Mouse (Mus musculus): ENCODE measurements at regions not wholly inside any gene's neighbourhood (a gene's known extent, or its start where the extent isn't known, plus 50 kb on each side); places are given as distances from the start of the nearest gene placed in this dataset.

- Histone ChIP-seq H3K27ac (ENCODE audit: low read depth, low read length) (peak overlapping the region; percentile 48), H3K4me1 (ENCODE audit: control insufficient read depth, insufficient read depth, low read depth, low read length) (peaks cover 34% of the 10 kb centered on the region)
Measured at GRCm38 (mm10) chr15:85657441-85657989, 75.2 kb upstream of the Wnt7b start.

GRCm38 (mm10) chr15:85658101-85658885 is 76.0 kb upstream of the Wnt7b start:
- H3K9me3 ChIP-seq (ENCODE audit: control insufficient read depth, low read length) = no peaks in the 10 kb centered on the region
- H3K4me3 ChIP-seq (ENCODE audit: low read length) = no peak overlapping the region
- H3K4me2 ChIP-seq (ENCODE audit: low read length) = no peak overlapping the region; the same call in 1 of the 2 replicates
- H3K4me1 ChIP-seq (ENCODE audit: control insufficient read depth, insufficient read depth, low read depth, low read length) = peaks cover 26% of the 10 kb centered on the region
- H3K27me3 ChIP-seq (replicated peaks; ENCODE audit: control insufficient read depth, insufficient read depth, low read length) = peaks cover 17% of the 10 kb centered on the region
- no peaks in the 10 kb centered on the region for H3K36me3 ChIP-seq (ENCODE audit: control insufficient read depth, insufficient read depth, low read length)
- H3K27ac ChIP-seq (ENCODE audit: low read depth, low read length) = no peak overlapping the region; the same call in 1 of the 2 replicates
- ATAC-seq = no peak
- 0 out of 2 replicates have a peak overlapping the region, but pooled peaks have one; percentile 6 for H3K9ac ChIP-seq (ENCODE audit: low read depth, low read length)
- 80% methylated on average over 14 of the region's 14 CpGs for WGBS

More at GRCm38 (mm10) chr15:85657441-85657989, 75.2 kb upstream of the Wnt7b start:
- Histone ChIP-seq H3K27me3 (replicated peaks; ENCODE audit: control insufficient read depth, insufficient read depth, low read length) (peaks cover 17% of the 10 kb centered on the region), H3K4me3 (ENCODE audit: low read length) (no peak overlapping the region), H3K36me3 (ENCODE audit: control insufficient read depth, insufficient read depth, low read length) (no peaks in the 10 kb centered on the region), H3K9ac (ENCODE audit: low read depth, low read length) (peak overlapping the region; percentile 38; the same call in 1 of the 2 replicates), H3K4me2 (ENCODE audit: low read length) (peak overlapping the region; percentile 32), H3K9me3 (ENCODE audit: control insufficient read depth, low read length) (no peaks in the 10 kb centered on the region)
- no peak for ATAC-seq
- 64% methylated on average over 8 of the region's 8 CpGs for WGBS

GRCm38 (mm10) chr15:85660528-85661392 is 74.0 kb upstream of the Ppara start:
- WGBS = 13% methylated on average over 45 of the region's 45 CpGs
- H3K4me3 ChIP-seq (ENCODE audit: low read length) = no peak overlapping the region
- no peak overlapping the region for H3K27ac ChIP-seq (ENCODE audit: low read depth, low read length)
- H3K4me2 ChIP-seq (ENCODE audit: low read length) = peak overlapping the region; percentile 45
- H3K4me1 ChIP-seq (ENCODE audit: control insufficient read depth, insufficient read depth, low read depth, low read length) = peaks cover 11% of the 10 kb centered on the region
- H3K9me3 ChIP-seq (ENCODE audit: control insufficient read depth, low read length) = no peaks in the 10 kb centered on the region
- H3K36me3 ChIP-seq (ENCODE audit: control insufficient read depth, insufficient read depth, low read length) = no peaks in the 10 kb centered on the region
- no peak; the same call in 1 of the 2 replicates for ATAC-seq
- H3K9ac ChIP-seq (ENCODE audit: low read depth, low read length) = peak overlapping the region; percentile 47
- peaks cover 27% of the 10 kb centered on the region for H3K27me3 ChIP-seq (replicated peaks; ENCODE audit: control insufficient read depth, insufficient read depth, low read length)

- Histone ChIP-seq H3K9ac (ENCODE audit: low read depth, low read length) (no peak overlapping the region), H3K27me3 (replicated peaks; ENCODE audit: control insufficient read depth, insufficient read depth, low read length) (peaks cover 27% of the 10 kb centered on the region)
- WGBS = 69% methylated on average over 2 of the region's 2 CpGs
Measured at GRCm38 (mm10) chr15:85661393-85661690, 73.4 kb upstream of the Ppara start.

GRCm38 (mm10) chr15:85661771-85662170 is 73.0 kb upstream of the Ppara start:
- 86% methylated on average over 5 of the region's 5 CpGs for WGBS
- no peak overlapping the region for H3K27ac ChIP-seq (ENCODE audit: low read depth, low read length)
- peaks cover 29% of the 10 kb centered on the region for H3K27me3 ChIP-seq (replicated peaks; ENCODE audit: control insufficient read depth, insufficient read depth, low read length)
- H3K9ac ChIP-seq (ENCODE audit: low read depth, low read length) = no peak overlapping the region
- no peaks in the 10 kb centered on the region for H3K36me3 ChIP-seq (ENCODE audit: control insufficient read depth, insufficient read depth, low read length)
- no peaks in the 10 kb centered on the region for H3K9me3 ChIP-seq (ENCODE audit: control insufficient read depth, low read length)
- no peak overlapping the region for H3K4me2 ChIP-seq (ENCODE audit: low read length)
- peaks cover 6% of the 10 kb centered on the region for H3K4me1 ChIP-seq (ENCODE audit: control insufficient read depth, insufficient read depth, low read depth, low read length)
- ATAC-seq = no peak
- no peak overlapping the region for H3K4me3 ChIP-seq (ENCODE audit: low read length)

More at GRCm38 (mm10) chr15:85661393-85661690, 73.4 kb upstream of the Ppara start:
- no peaks in the 10 kb centered on the region for H3K36me3 ChIP-seq (ENCODE audit: control insufficient read depth, insufficient read depth, low read length)
- no peak overlapping the region for H3K4me3 ChIP-seq (ENCODE audit: low read length)
- H3K4me2 ChIP-seq (ENCODE audit: low read length) = no peak overlapping the region
- H3K27ac ChIP-seq (ENCODE audit: low read depth, low read length) = no peak overlapping the region
- ATAC-seq = no peak
- peaks cover 6% of the 10 kb centered on the region for H3K4me1 ChIP-seq (ENCODE audit: control insufficient read depth, insufficient read depth, low read depth, low read length)
- no peaks in the 10 kb centered on the region for H3K9me3 ChIP-seq (ENCODE audit: control insufficient read depth, low read length)

GRCm38 (mm10) chr15:85662271-85662670 is 72.5 kb upstream of the Ppara start:
- H3K9ac ChIP-seq (ENCODE audit: low read depth, low read length) = no peak overlapping the region
- H3K36me3 ChIP-seq (ENCODE audit: control insufficient read depth, insufficient read depth, low read length) = no peaks in the 10 kb centered on the region
- ATAC-seq = no peak
- H3K9me3 ChIP-seq (ENCODE audit: control insufficient read depth, low read length) = no peaks in the 10 kb centered on the region
- no peak overlapping the region for H3K27ac ChIP-seq (ENCODE audit: low read depth, low read length)
- WGBS = 88% methylated on average over 8 of the region's 8 CpGs
- no peak overlapping the region for H3K4me2 ChIP-seq (ENCODE audit: low read length)
- no peak overlapping the region for H3K4me3 ChIP-seq (ENCODE audit: low read length)
- peaks cover 29% of the 10 kb centered on the region for H3K27me3 ChIP-seq (replicated peaks; ENCODE audit: control insufficient read depth, insufficient read depth, low read length)
- H3K4me1 ChIP-seq (ENCODE audit: control insufficient read depth, insufficient read depth, low read depth, low read length) = peaks cover 6% of the 10 kb centered on the region

- Histone ChIP-seq H3K4me3 (ENCODE audit: low read length) (no peak overlapping the region), H3K4me1 (ENCODE audit: control insufficient read depth, insufficient read depth, low read depth, low read length) (peaks cover 6% of the 10 kb centered on the region), H3K36me3 (ENCODE audit: control insufficient read depth, insufficient read depth, low read length) (no peaks in the 10 kb centered on the region), H3K27ac (ENCODE audit: low read depth, low read length) (no peak overlapping the region), H3K9me3 (ENCODE audit: control insufficient read depth, low read length) (no peaks in the 10 kb centered on the region), H3K4me2 (ENCODE audit: low read length) (no peak overlapping the region), H3K27me3 (replicated peaks; ENCODE audit: control insufficient read depth, insufficient read depth, low read length) (peaks cover 29% of the 10 kb centered on the region), H3K9ac (ENCODE audit: low read depth, low read length) (no peak overlapping the region)
- no peak for ATAC-seq
- 89% methylated on average over 4 of the region's 4 CpGs for WGBS
Measured at GRCm38 (mm10) chr15:85662673-85663072, 72.1 kb upstream of the Ppara start.

- Histone ChIP-seq H3K36me3 (ENCODE audit: control insufficient read depth, insufficient read depth, low read length) (no peaks in the 10 kb centered on the region), H3K9ac (ENCODE audit: low read depth, low read length) (no peak overlapping the region), H3K9me3 (ENCODE audit: control insufficient read depth, low read length) (no peaks in the 10 kb centered on the region), H3K4me1 (ENCODE audit: control insufficient read depth, insufficient read depth, low read depth, low read length) (peaks cover 10% of the 10 kb centered on the region), H3K27ac (ENCODE audit: low read depth, low read length) (peak overlapping the region; percentile 48; the same call in 1 of the 2 replicates), H3K27me3 (replicated peaks; ENCODE audit: control insufficient read depth, insufficient read depth, low read length) (peaks cover 26% of the 10 kb centered on the region), H3K4me2 (ENCODE audit: low read length) (no peak overlapping the region), H3K4me3 (ENCODE audit: low read length) (no peak overlapping the region)
- no peak for ATAC-seq
- 84% methylated on average over 17 of the region's 17 CpGs for WGBS
Measured at GRCm38 (mm10) chr15:85663757-85664431, 70.9 kb upstream of the Ppara start.

Measured in hindbrain, embryonic 16.5 days (tissue).